11 mouse cellular contexts compared by ENCODE assay signal in the genomic region with DNA sequence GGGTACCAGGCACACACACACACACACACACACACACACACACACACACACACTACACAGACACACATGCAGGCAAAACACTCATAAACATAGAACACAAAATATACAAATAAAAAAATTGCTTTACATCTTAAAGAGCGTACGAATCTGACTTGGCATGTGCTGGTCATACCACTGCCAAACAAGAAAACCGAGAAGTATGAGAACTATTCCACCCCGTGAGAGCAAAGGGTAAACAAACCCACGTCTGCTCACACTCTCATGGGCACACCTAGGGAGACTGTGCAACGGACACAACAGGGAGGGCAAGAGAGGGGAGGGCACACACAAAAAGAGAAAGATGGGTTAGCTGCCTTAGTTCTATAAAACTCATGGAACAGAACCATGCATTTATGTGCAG. TPM values are rescaled to one million over a fixed set of nuclear protein-coding genes. Genes with fewer than 3 reads are reported as not detected.
DNase-seq lines count a peak whose midpoint lies in the region; ATAC-seq and TF ChIP-seq lines count a peak whose summit lies in the region.
"Had no signal": no experiment of that assay in that cellular context is flagged by ENCODE, and none has a peak within 500 bp of the region (broad histone marks: within the 10 kb centered on the region; RNA-seq: fewer than 3 reads in every experiment).

No protein-coding gene starts in this region.

- peaks cover 19% of the 10 kb centered on the region in 2 experiments for H3K4me1 ChIP-seq in heart, embryonic 14.5 days (ENCODE audit: control insufficient read depth in 2 of 2, insufficient read depth in 2 of 2, low read length in 2 of 2)
- H3K4me1 ChIP-seq in heart, adult 2 months (ENCODE audit: control insufficient read depth, insufficient read depth, low read length) = peaks cover 7% of the 10 kb centered on the region; the same call in 1 of the 2 replicates
- peaks cover 46% of the 10 kb centered on the region for H3K4me1 ChIP-seq in hindbrain, embryonic 10.5 days (replicated peaks)
- H3K4me1 ChIP-seq in midbrain, embryonic 15.5 days = peaks cover 32% of the 10 kb centered on the region

- DNase-seq in heart, adult 2 months = no peak
- DNase-seq in Muller cell, postnatal 12 days (ENCODE audit: inconsistent ontology term) = peak; percentile 25
- no peak for DNase-seq in hindbrain, embryonic 10.5 days (ENCODE audit: low spot score)
- DNase-seq in right cerebral cortex, adult 18-20 months = no peak
- DNase-seq in urinary bladder, postnatal 14 days (ENCODE audit: low spot score) = no peak
- DNase-seq in cerebellum, adult 8-10 months = no peak
- DNase-seq: adrenal gland, postnatal 36 days; kidney, postnatal 36 days had no signal

- no peak for TF ChIP-seq CTCF in heart, adult 2 months (IDR thresholded peaks at IDR 0.05)

- ATAC-seq in heart, embryonic 14.5 days (ENCODE audit: insufficient number of reproducible peaks, insufficient read depth, low FRiP score, low read depth) = no peak
- no peak for ATAC-seq in midbrain, embryonic 15.5 days (replicated peaks)

- intact Hi-C loops in heart, adult 2 months (cut with DNase I) = no loop called here

- peak overlapping the region; percentile 72 for H3K9ac ChIP-seq in heart, embryonic 14.5 days (ENCODE audit: low read length)
- H3K9ac ChIP-seq in heart, adult 2 months (ENCODE audit: low read depth, low read length) = no peak overlapping the region
- no peak overlapping the region for H3K9ac ChIP-seq in midbrain, embryonic 15.5 days
- H3K9ac ChIP-seq: liver, embryonic 15.5 days had no signal

- TF ChIP-seq POLR2A in heart, adult 2 months (IDR thresholded peaks at IDR 0.05; ENCODE audit: insufficient read depth, low read depth, low read length) = no peak

- peak overlapping the region in 1 of 2 experiments; percentile 97; a peak in 2 of 4 replicates for H3K27ac ChIP-seq in heart, embryonic 14.5 days (replicated peaks in 1 of 2; ENCODE audit: control insufficient read depth in 1 of 2, insufficient read depth in 1 of 2, low read depth in 2 of 2, low read length in 2 of 2)
- no peak overlapping the region for H3K27ac ChIP-seq in heart, adult 2 months
- H3K27ac ChIP-seq in hindbrain, embryonic 10.5 days = peak overlapping the region; percentile 99
- peak overlapping the region; percentile 99 for H3K27ac ChIP-seq in midbrain, embryonic 15.5 days
- H3K27ac ChIP-seq: liver, embryonic 15.5 days had no signal

- peaks cover 35% of the 10 kb centered on the region for H3K36me3 ChIP-seq in heart, embryonic 14.5 days (ENCODE audit: control insufficient read depth, insufficient read depth, low read length)
- no peaks in the 10 kb centered on the region; the same call in none of the 2 replicates for H3K36me3 ChIP-seq in heart, adult 2 months (ENCODE audit: control insufficient read depth, insufficient read depth, low read length)
- peaks cover 61% of the 10 kb centered on the region for H3K36me3 ChIP-seq in hindbrain, embryonic 10.5 days
- peaks cover 21% of the 10 kb centered on the region for H3K36me3 ChIP-seq in midbrain, embryonic 15.5 days (replicated peaks)
- H3K36me3 ChIP-seq: liver, embryonic 15.5 days had no signal

- no peaks in the 10 kb centered on the region for H3K79me2 ChIP-seq in heart, adult 2 months (replicated peaks; ENCODE audit: control insufficient read depth, insufficient read depth, low read length)

- no peaks in the 10 kb centered on the region for H3K27me3 ChIP-seq in heart, embryonic 14.5 days (ENCODE audit: control insufficient read depth, insufficient read depth, low read length)
- 0 out of 2 replicates have a peak, but pooled peaks cover 1% of the 10 kb centered on the region for H3K27me3 ChIP-seq in heart, adult 2 months (ENCODE audit: control insufficient read depth, insufficient read depth, low read length)
- H3K27me3 ChIP-seq in hindbrain, embryonic 10.5 days (ENCODE audit: insufficient read depth, poor library complexity, severe bottlenecking) = peaks cover 4% of the 10 kb centered on the region; the same call in 1 of the 2 replicates
- no peaks in the 10 kb centered on the region for H3K27me3 ChIP-seq in midbrain, embryonic 15.5 days (replicated peaks)

- peaks cover 5% of the 10 kb centered on the region for H3K9me3 ChIP-seq in heart, embryonic 14.5 days (ENCODE audit: control insufficient read depth, low read length)
- peaks cover 7% of the 10 kb centered on the region for H3K9me3 ChIP-seq in hindbrain, embryonic 10.5 days
- no peaks in the 10 kb centered on the region for H3K9me3 ChIP-seq in midbrain, embryonic 15.5 days
- H3K9me3 ChIP-seq: liver, embryonic 15.5 days had no signal

- peak overlapping the region; percentile 72 for H3K4me2 ChIP-seq in heart, embryonic 14.5 days (ENCODE audit: low read length)
- peak overlapping the region; percentile 86 for H3K4me2 ChIP-seq in midbrain, embryonic 15.5 days
- H3K4me2 ChIP-seq: liver, embryonic 15.5 days had no signal

- WGBS in heart, embryonic 14.5 days = 46% methylated on average over 6 of the region's 6 CpGs
- 41% methylated on average over 6 of the region's 6 CpGs for WGBS in heart, adult 2 months
- WGBS in hindbrain, embryonic 10.5 days = 67% methylated on average over 6 of the region's 6 CpGs
- WGBS in midbrain, embryonic 15.5 days = 65% methylated on average over 6 of the region's 6 CpGs

- no peak for TF ChIP-seq EP300 in heart, adult 2 months (IDR thresholded peaks at IDR 0.05; ENCODE audit: insufficient read depth, low read depth, low read length)

- H3K4me3 ChIP-seq in heart, embryonic 14.5 days (ENCODE audit: control insufficient read depth in 1 of 2, insufficient read depth in 1 of 2, low read depth in 1 of 2, low read length in 2 of 2) = peak overlapping the region in 1 of 2 experiments; percentile 40; a peak in 3 of 4 replicates
- no peak overlapping the region for H3K4me3 ChIP-seq in heart, adult 2 months
- peak overlapping the region; percentile 52 for H3K4me3 ChIP-seq in hindbrain, embryonic 10.5 days
- H3K4me3 ChIP-seq in midbrain, embryonic 15.5 days = peak overlapping the region; percentile 33; the same call in 1 of the 2 replicates
- H3K4me3 ChIP-seq: liver, embryonic 15.5 days had no signal

RNA-seq across cellular contexts. Expression of a gene that starts 7.7 kb away (rescaled TPM):
- polyA plus RNA-seq in heart, embryonic 14.5 days (2014; fragmentation: Nextera tagmentation; extraction: Ambion mirVana) = 75.7 and 75.8 TPM in 2 replicates
- total RNA-seq in heart, adult 2 months (2021) = 10 to 100 TPM; 25.9 to 30.6 TPM
- polyA plus RNA-seq in heart, adult 2 months (2012; rRNA removed) = 24.4 and 27.6 TPM in 2 replicates
- polyA plus RNA-seq in hindbrain, embryonic 10.5 days (2016; fragmentation: Nextera tagmentation; extraction: Ambion mirVana) = 134 and 184 TPM in 2 replicates
- polyA plus RNA-seq in midbrain, embryonic 15.5 days (2015; fragmentation: Nextera tagmentation; extraction: Ambion mirVana) = 107 and 118 TPM in 2 replicates

RNA-seq across cellular contexts. Expression of a gene that starts 23.2 kb away (rescaled TPM):
- polyA plus RNA-seq in heart, embryonic 14.5 days (2014; fragmentation: Nextera tagmentation; extraction: Ambion mirVana) = 21.9 and 23.8 TPM in 2 replicates
- 10 to 100 TPM; 15.0 to 20.6 TPM for total RNA-seq in heart, adult 2 months (2021)
- 19.2 and 21.0 TPM in 2 replicates for polyA plus RNA-seq in heart, adult 2 months (2012; rRNA removed)
- polyA plus RNA-seq in hindbrain, embryonic 10.5 days (2016; fragmentation: Nextera tagmentation; extraction: Ambion mirVana) = 45.7 and 56.5 TPM in 2 replicates
- 27.6 and 29.5 TPM in 2 replicates for polyA plus RNA-seq in midbrain, embryonic 15.5 days (2015; fragmentation: Nextera tagmentation; extraction: Ambion mirVana)

RNA-seq across cellular contexts. Expression of a gene that starts 29.3 kb away (rescaled TPM):
- polyA plus RNA-seq in heart, embryonic 14.5 days (2014; fragmentation: Nextera tagmentation; extraction: Ambion mirVana) = 10.8 and 12.7 TPM in 2 replicates
- total RNA-seq in heart, adult 2 months (2021) = 10 to 100 TPM; 26.6 to 28.3 TPM
- 19.3 and 20.3 TPM in 2 replicates for polyA plus RNA-seq in heart, adult 2 months (2012; rRNA removed)
- polyA plus RNA-seq in hindbrain, embryonic 10.5 days (2016; fragmentation: Nextera tagmentation; extraction: Ambion mirVana) = 16.7 and 17.4 TPM in 2 replicates
- 16.3 and 16.5 TPM in 2 replicates for polyA plus RNA-seq in midbrain, embryonic 15.5 days (2015; fragmentation: Nextera tagmentation; extraction: Ambion mirVana)

RNA-seq across cellular contexts. Expression of a gene that starts 53.2 kb away (rescaled TPM):
- 0.09 TPM in 1 of 2 replicates, not detected in the other for polyA plus RNA-seq in heart, embryonic 14.5 days (2014; fragmentation: Nextera tagmentation; extraction: Ambion mirVana)
- total RNA-seq in heart, adult 2 months (2021) = not detected
- not detected in 2 replicates for polyA plus RNA-seq in heart, adult 2 months (2012; rRNA removed)
- 0.08 and 0.10 TPM in 2 replicates for polyA plus RNA-seq in hindbrain, embryonic 10.5 days (2016; fragmentation: Nextera tagmentation; extraction: Ambion mirVana)
- not detected in 2 replicates for polyA plus RNA-seq in midbrain, embryonic 15.5 days (2015; fragmentation: Nextera tagmentation; extraction: Ambion mirVana)
- total RNA-seq: adrenal gland, postnatal 36 days had no signal
